Mouse (Mus musculus) spleen, adult 18-20 months (tissue): ENCODE measurements around the gene Gjc3.

Source experiments
- DNase-seq, 2 experiments: peaks; one replicate each; pipeline ENCODE4 v3.0.0; 2022; ENCODE audit warnings: mixed read lengths in 2 of 2

Gjc3 gene

GRCm38 (mm10) chr5:137909564-137910262 lies 53.2 kb downstream of the Gjc3 start:
- DNase-seq = no peak
